In genomic region chr5:50126594-50126993, GRCm38 (mm10) we compare ENCODE assay signal across 20 mouse cellular contexts.
DNase-seq lines count a peak whose midpoint lies in the region; ATAC-seq and TF ChIP-seq lines count a peak whose summit lies in the region.
"Had no signal": no experiment of that assay in that cellular context is flagged by ENCODE, and none has a peak within 500 bp of the region (broad histone marks: within the 10 kb centered on the region; RNA-seq: fewer than 3 reads in every experiment).

No protein-coding gene starts in this region.

- 0 out of 2 replicates have a peak overlapping the region, but pooled peaks have one; percentile 0 for H3K4me2 ChIP-seq in liver, postnatal 0 days (ENCODE audit: low read depth, low read length)
- H3K4me2 ChIP-seq: embryonic facial prominence, embryonic 12.5 days; forebrain, embryonic 15.5 days; heart, embryonic 11.5 days; heart, embryonic 15.5 days; hindbrain, embryonic 13.5 days had no signal

- no peak for TF ChIP-seq EP300 in liver, postnatal 0 days (IDR thresholded peaks at IDR 0.05; ENCODE audit: low read depth)

- no peaks in the 10 kb centered on the region for H3K36me3 ChIP-seq in liver, postnatal 0 days (replicated peaks; ENCODE audit: insufficient read depth, low read length)
- H3K36me3 ChIP-seq: embryonic facial prominence, embryonic 12.5 days; forebrain, embryonic 15.5 days; heart, embryonic 15.5 days; hindbrain, embryonic 13.5 days had no signal

- peak; percentile 41 for ATAC-seq in erythroid progenitor cell, adult 5-6 weeks (replicated peaks; ENCODE audit: low FRiP score, poor library complexity, severe bottlenecking)
- peak; percentile 53 for ATAC-seq in liver, postnatal 0 days
- ATAC-seq: forebrain, embryonic 15.5 days; hindbrain, postnatal 0 days had no signal

- H3K9ac ChIP-seq in liver, postnatal 0 days (replicated peaks), result no peak overlapping the region
- H3K9ac ChIP-seq: embryonic facial prominence, embryonic 12.5 days; forebrain, embryonic 15.5 days; heart, embryonic 15.5 days; hindbrain, embryonic 13.5 days had no signal

- H3K9me3 ChIP-seq in liver, postnatal 0 days (ENCODE audit: low read length), result no peaks in the 10 kb centered on the region
- H3K9me3 ChIP-seq: embryonic facial prominence, embryonic 12.5 days; forebrain, embryonic 15.5 days; heart, embryonic 15.5 days; hindbrain, embryonic 13.5 days had no signal

- no peaks in the 10 kb centered on the region for H3K27me3 ChIP-seq in liver, postnatal 0 days (ENCODE audit: insufficient read depth, low read length)
- H3K27me3 ChIP-seq: embryonic facial prominence, embryonic 12.5 days; forebrain, embryonic 15.5 days; heart, embryonic 15.5 days; hindbrain, embryonic 13.5 days had no signal

- H3K4me1 ChIP-seq in liver, postnatal 0 days (ENCODE audit: insufficient read depth), result peaks cover 15% of the 10 kb centered on the region
- H3K4me1 ChIP-seq: embryonic facial prominence, embryonic 12.5 days; forebrain, embryonic 15.5 days; heart, embryonic 15.5 days; hindbrain, embryonic 13.5 days had no signal

- peak overlapping the region; percentile 44 for H3K27ac ChIP-seq in liver, postnatal 0 days (ENCODE audit: low read depth)
- H3K27ac ChIP-seq: embryonic facial prominence, embryonic 12.5 days; forebrain, embryonic 15.5 days; heart, embryonic 15.5 days; hindbrain, embryonic 13.5 days; hindbrain, postnatal 0 days had no signal

- no peak overlapping the region for H3K4me3 ChIP-seq in liver, postnatal 0 days (ENCODE audit: low read depth, low read length)
- H3K4me3 ChIP-seq: embryonic facial prominence, embryonic 12.5 days; forebrain, embryonic 15.5 days; heart, embryonic 15.5 days; hindbrain, embryonic 13.5 days had no signal

- WGBS in liver, postnatal 0 days (ENCODE audit: insufficient replicate concordance), result 78% methylated on average over 2 of the region's 2 CpGs

- no peak for TF ChIP-seq CTCF in liver, postnatal 0 days (IDR thresholded peaks at IDR 0.05; ENCODE audit: low read depth)

- peak; percentile 44 for DNase-seq in 3T3-L1 (ENCODE audit: low read depth, low spot score)
- DNase-seq in c-Kit-negative CD71-positive TER-119-positive erythroid progenitor cells, embryonic 14.5 days (ENCODE audit: low read depth, low spot score), result peak; percentile 52
- no peak for DNase-seq in liver, postnatal 0 days
- no peak for DNase-seq in ovary, postnatal 36 days (ENCODE audit: low spot score)
- no peak for DNase-seq in gastrocnemius, adult 8-10 months (ENCODE audit: low spot score in 2 of 2)
- DNase-seq: adrenal gland, adult 8-10 months; adrenal gland, postnatal 36 days; cerebellum, adult 11 months; cerebellum, adult 8-10 months; cerebellum, postnatal 25 days; gastrocnemius, postnatal 10 days; heart, adult 18-20 months; heart, postnatal 14 days had no signal

Comparison
In these comparisons a context has a peak if more than half of its experiments do, and no peak if none do; other contexts are left out.
1. DNase-seq: peak in 3T3-L1 (single experiment) and c-Kit-negative CD71-positive TER-119-positive erythroid progenitor cells, embryonic 14.5 days (single experiment); none in liver, postnatal 0 days (single experiment), ovary, postnatal 36 days (single experiment) and gastrocnemius, adult 8-10 months (0 of 2).